Comparison of ENCODE assay signal across 9 mouse cellular contexts in genomic region chr13:33074029-33074428, GRCm38 (mm10). TPM values are rescaled to one million over a fixed set of nuclear protein-coding genes. Genes with fewer than 3 reads are reported as not detected.
A peak's percentile ranks its signal among the peaks of the same experiment; 100 is the strongest.
DNase-seq lines count a peak whose midpoint lies in the region; ATAC-seq and TF ChIP-seq lines count a peak whose summit lies in the region.
"Had no signal": no experiment of that assay in that cellular context is flagged by ENCODE, and none has a peak within 500 bp of the region (broad histone marks: within the 10 kb centered on the region; RNA-seq: fewer than 3 reads in every experiment).

No protein-coding gene starts in this region.

- CTCF ChIA-PET in Patski (lab: Charles Lee) = interaction anchor here (0.6 to 2.1 kb wide), 16 partner anchors 8 to 806 kb away, joined by 3 to 14 read pairs (median 4); partner anchors contain the start of gene Serpinb6b

- DNase-seq in left cerebral cortex, adult 2 months (ENCODE audit: extremely low spot score in 1 of 2, low spot score in 2 of 2) = no peak
- no peak for DNase-seq in left cerebral cortex, adult 18-20 months (ENCODE audit: low spot score in 2 of 2)
- no peak for DNase-seq in Patski (ENCODE audit: low read depth, low spot score)
- DNase-seq in embryonic facial prominence, embryonic 10.5 days (ENCODE audit: low spot score) = peak; percentile 48
- DNase-seq in kidney, postnatal 10 days = peak; percentile 78
- DNase-seq in midbrain, embryonic 14.5 days = peak; percentile 48
- no peak for DNase-seq in frontal cortex, postnatal 14 days (ENCODE audit: low spot score in 2 of 2)
- DNase-seq in left cerebral cortex, postnatal 14 days (ENCODE audit: low spot score in 2 of 2) = no peak

- H3K9ac ChIP-seq in midbrain, embryonic 14.5 days (replicated peaks; ENCODE audit: low read length) = no peak overlapping the region

- H3K4me1 ChIP-seq in embryonic facial prominence, embryonic 10.5 days = peaks cover 6% of the 10 kb centered on the region; the same call in 1 of the 2 replicates
- no peaks in the 10 kb centered on the region for H3K4me1 ChIP-seq in midbrain, embryonic 14.5 days (ENCODE audit: control insufficient read depth, insufficient read depth, low read length)

- peak; percentile 54 for TF ChIP-seq CTCF in left cerebral cortex, adult 2 months (IDR thresholded peaks at IDR 0.05)
- peak; percentile 89 for TF ChIP-seq CTCF in Patski (IDR thresholded peaks at IDR 0.05)

- ATAC-seq in Patski = peak; percentile 78
- no peak for ATAC-seq in midbrain, embryonic 14.5 days (ENCODE audit: low FRiP score, low TSS enrichment)

- no peaks in the 10 kb centered on the region for H3K9me3 ChIP-seq in embryonic facial prominence, embryonic 10.5 days
- H3K9me3 ChIP-seq in midbrain, embryonic 14.5 days (ENCODE audit: control insufficient read depth, low read length) = no peaks in the 10 kb centered on the region

- in situ Hi-C loops in Patski (cut with MboI; ENCODE audit: low pct_unique_long_range_greater_than_20kb) = loop anchor here (5.0 to 10.0 kb wide), 3 partner anchors 67 to 691 kb away; no protein-coding TSS in a partner anchor

- H3K27ac ChIP-seq in left cerebral cortex, adult 2 months = no peak overlapping the region
- no peak overlapping the region for H3K27ac ChIP-seq in embryonic facial prominence, embryonic 10.5 days (replicated peaks)
- H3K27ac ChIP-seq in midbrain, embryonic 14.5 days (replicated peaks; ENCODE audit: low read depth, low read length) = no peak overlapping the region

- POLR2A ChIA-PET in Patski (lab: Charles Lee) = no interaction called here

- H3K27me3 ChIP-seq in Patski = no peaks in the 10 kb centered on the region
- H3K27me3 ChIP-seq in embryonic facial prominence, embryonic 10.5 days (replicated peaks; ENCODE audit: low read depth, poor library complexity, severe bottlenecking) = no peaks in the 10 kb centered on the region
- no peaks in the 10 kb centered on the region for H3K27me3 ChIP-seq in midbrain, embryonic 14.5 days (ENCODE audit: control insufficient read depth, insufficient read depth, low read length)

- H3K36me3 ChIP-seq in embryonic facial prominence, embryonic 10.5 days (replicated peaks) = no peaks in the 10 kb centered on the region
- no peaks in the 10 kb centered on the region for H3K36me3 ChIP-seq in midbrain, embryonic 14.5 days (ENCODE audit: control insufficient read depth, insufficient read depth, low read length)

- no peak overlapping the region for H3K4me2 ChIP-seq in midbrain, embryonic 14.5 days (ENCODE audit: low read length)

- no peak overlapping the region for H3K4me3 ChIP-seq in left cerebral cortex, adult 2 months
- no peak overlapping the region for H3K4me3 ChIP-seq in embryonic facial prominence, embryonic 10.5 days
- H3K4me3 ChIP-seq in midbrain, embryonic 14.5 days (replicated peaks; ENCODE audit: low read depth, low read length) = no peak overlapping the region
- H3K4me3 ChIP-seq: erythroblast, embryonic 14.5 days had no signal

- intact Hi-C loops in left cerebral cortex, adult 2 months (cut with DNase I) = loop anchor here (10.0 kb wide), 1 partner anchor 691 kb away; no protein-coding TSS in a partner anchor
- intact Hi-C loops in left cerebral cortex, postnatal 14 days (cut with DNase I) = loop anchor here (2.0 kb wide), 1 partner anchor 171 kb away; no protein-coding TSS in a partner anchor

RNA-seq across cellular contexts. Expression of gene Serpinb1b, which starts 4.3 kb away (rescaled TPM):
- 1 to 10 TPM in 1 of 2 experiments, under 1 TPM in 1; 0.86 to 1.2 TPM for total RNA-seq in left cerebral cortex, adult 2 months (2021)
- 1 to 10 TPM; 1.2 to 1.9 TPM for total RNA-seq in left cerebral cortex, adult 18-20 months (2021)
- polyA plus RNA-seq in Patski (2021) = 5.1 TPM
- polyA plus RNA-seq in embryonic facial prominence, embryonic 10.5 days (2016; fragmentation: Nextera tagmentation; extraction: Ambion mirVana) = 0.28 and 0.59 TPM in 2 replicates
- 0.84 and 1.3 TPM in 2 replicates for polyA plus RNA-seq in midbrain, embryonic 14.5 days (2014; fragmentation: Nextera tagmentation; extraction: Ambion mirVana)
- total RNA-seq in left cerebral cortex, postnatal 14 days (2021) = 1 to 10 TPM in 1 of 2 experiments, under 1 TPM in 1; 0.81 to 1.0 TPM
- polyA plus RNA-seq: erythroblast, embryonic 14.5 days had no signal

RNA-seq across cellular contexts. Expression of gene Serpinb9b, which starts 46.8 kb away (rescaled TPM):
- under 1 TPM in 1 of 2 experiments, not detected in 1; 0.09 TPM for total RNA-seq in left cerebral cortex, adult 2 months (2021)
- not detected for total RNA-seq in left cerebral cortex, adult 18-20 months (2021)
- polyA plus RNA-seq in Patski (2021) = 8.2 TPM
- polyA plus RNA-seq in embryonic facial prominence, embryonic 10.5 days (2016; fragmentation: Nextera tagmentation; extraction: Ambion mirVana) = not detected in 2 replicates
- polyA plus RNA-seq in midbrain, embryonic 14.5 days (2014; fragmentation: Nextera tagmentation; extraction: Ambion mirVana) = 0.62 TPM in 1 of 2 replicates, not detected in the other
- not detected for total RNA-seq in left cerebral cortex, postnatal 14 days (2021)
- polyA plus RNA-seq: erythroblast, embryonic 14.5 days had no signal

Comparison
In these comparisons a context has a peak if more than half of its experiments do, and no peak if none do; other contexts are left out.
1. DNase-seq: peak in embryonic facial prominence, embryonic 10.5 days (single experiment), kidney, postnatal 10 days (single experiment) and midbrain, embryonic 14.5 days (single experiment); none in left cerebral cortex, adult 2 months (0 of 2), left cerebral cortex, adult 18-20 months (0 of 2), Patski (single experiment), frontal cortex, postnatal 14 days (0 of 2) and left cerebral cortex, postnatal 14 days (0 of 2).